Mouse (Mus musculus) megakaryocyte-erythroid progenitor cell, adult 5-6 weeks (primary cell): ENCODE measurements around the gene Hist1h2bq. TPM values are rescaled to one million over a fixed set of nuclear protein-coding genes. Genes with fewer than 3 reads are reported as not detected.
A peak's percentile ranks its signal among the peaks of the same experiment; 100 is the strongest.
"Not testable (repeated sequence)": the region's sequence is repeated elsewhere in the genome, so short reads cannot be mapped to it uniquely, and the experiment has no call there.

Experiments
- ATAC-seq: replicated peaks from 2 replicates; pipeline ENCODE4 v1.8.0; 2016; ENCODE audit warnings: mild to moderate bottlenecking, inconsistent platforms; ENCODE audit not compliant: severe bottlenecking, poor library complexity, low FRiP score, low TSS enrichment
- total RNA-seq, 2 experiments: library from RNA; stranded (forward) in 1 of 2; stranded (reverse) in 1 of 2; fragments of 200-1000, 215-1000 nt in 1 of 2; fragments of >200 nt in 1 of 2; fragmentation: Nextera tagmentation in 1 of 2; gene quantifications; 2 replicates each; pipeline ENCODE4 v1.2.3; 2014 to 2017

The Hist1h2bq gene
- total RNA-seq (2014; fragmentation: Nextera tagmentation) (395 and 796 TPM in 2 replicates), total RNA-seq (2017) (0.72 and 1.2 TPM in 2 replicates)

- peak; percentile 83 for ATAC-seq
These were observed at the start of gene Hist1h2bq, which contains the start of gene Hist1h2ao for GRCm38 (mm10) chr13:21810073-21810472. Gene Hist1h2bq, minus strand, starts transcription at chr13:21810197. Gene Hist1h2ao, plus strand, starts transcription at chr13:21810465.

GRCm38 (mm10) chr13:21855698-21856162 lies 45.7 kb upstream of the Hist1h2bq start:
- no peak; the same call in 1 of the 2 replicates for ATAC-seq

- ATAC-seq, result peak; percentile 62
These were observed 45.1 kb upstream of the Hist1h2bq start for GRCm38 (mm10) chr13:21855146-21855545.

- ATAC-seq, result no peak
These were observed 42.4 kb upstream of the Hist1h2bq start for GRCm38 (mm10) chr13:21852215-21852945.

GRCm38 (mm10) chr13:21850696-21851095 lies 40.7 kb upstream of the Hist1h2bq start:
- not testable (repeated sequence) for ATAC-seq

- no peak for ATAC-seq
These were observed 37.9 kb upstream of the Hist1h2bq start for GRCm38 (mm10) chr13:21847883-21848282.

- ATAC-seq, result peak; percentile 88
These were observed 36.4 kb upstream of the Hist1h2bq start for GRCm38 (mm10) chr13:21846356-21846755.

GRCm38 (mm10) chr13:21840508-21840907 lies 30.5 kb upstream of the Hist1h2bq start:
- ATAC-seq, result peak; percentile 92

- peak; percentile 79 for ATAC-seq
These were observed 23.5 kb upstream of the Hist1h2bq start, which contains the start of the genes Hist1h2ap and Hist1h2br for GRCm38 (mm10) chr13:21833461-21833860. Gene Hist1h2ap, minus strand, starts transcription at chr13:21833507. Gene Hist1h2br, plus strand, starts transcription at chr13:21833743.

- peak; percentile 52 for ATAC-seq
These were observed 21.7 kb upstream of the Hist1h2bq start, which contains the start of gene Hist1h4n for GRCm38 (mm10) chr13:21831418-21832394. Gene Hist1h4n, minus strand, starts transcription at chr13:21832196.

GRCm38 (mm10) chr13:21830344-21830743 lies 20.3 kb upstream of the Hist1h2bq start:
- ATAC-seq, result no peak

GRCm38 (mm10) chr13:21828511-21828910 lies 18.5 kb upstream of the Hist1h2bq start:
- no peak for ATAC-seq

GRCm38 (mm10) chr13:21820082-21820890 lies 10.3 kb upstream of the Hist1h2bq start:
- ATAC-seq, result peak; percentile 80

GRCm38 (mm10) chr13:21812092-21812491 lies 2.1 kb upstream of the Hist1h2bq start:
- ATAC-seq, result peak; percentile 70

- peak; percentile 50 for ATAC-seq
These were observed 1.5 kb upstream of the Hist1h2bq start, which contains the start of gene Hist1h4m for GRCm38 (mm10) chr13:21811539-21811938. Gene Hist1h4m, plus strand, starts transcription at chr13:21811746.

GRCm38 (mm10) chr13:21811074-21811473 lies 1.1 kb upstream of the Hist1h2bq start:
- peak; percentile 45 for ATAC-seq

- ATAC-seq, result peak; percentile 88
These were observed 6.9 kb downstream of the Hist1h2bq start for GRCm38 (mm10) chr13:21803058-21803457.

- peak; percentile 91 for ATAC-seq
These were observed 12.8 kb downstream of the Hist1h2bq start for GRCm38 (mm10) chr13:21797163-21797562.

GRCm38 (mm10) chr13:21795584-21795983 lies 14.4 kb downstream of the Hist1h2bq start:
- no peak for ATAC-seq
